Mouse (Mus musculus) adrenal gland, postnatal 10 days (tissue): ENCODE results near the gene Cped1. TPM values are rescaled to one million over a fixed set of nuclear protein-coding genes. Genes with fewer than 3 reads are reported as not detected.
"Not testable (repeated sequence)": the region's sequence is repeated elsewhere in the genome, so short reads cannot be mapped to it uniquely, and the experiment has no call there.

Experiments
- DNase-seq: peaks from one replicate; pipeline ENCODE4 v3.0.0; 2021; ENCODE audit warnings: mixed read lengths
- total RNA-seq, 2 experiments: library from RNA; stranded (reverse); gene quantifications; 2 replicates each; pipeline ENCODE4 v1.2.3; 2021

Gene Cped1
- total RNA-seq, 2 experiments from 2014 or later, result 25.6 to 27.2 TPM

- no peak for DNase-seq
Measured at GRCm38 (mm10) chr6:22086056-22086455, 100.3 kb downstream of the Cped1 start.

GRCm38 (mm10) chr6:22088346-22089064 lies 102.8 kb downstream of the Cped1 start:
- peak; percentile 67 for DNase-seq

- no peak for DNase-seq
Measured at GRCm38 (mm10) chr6:22091773-22092172, 106.1 kb downstream of the Cped1 start.

- DNase-seq, result no peak
Measured at GRCm38 (mm10) chr6:22093792-22094191, 108.1 kb downstream of the Cped1 start.

GRCm38 (mm10) chr6:22097709-22098108 lies 112.0 kb downstream of the Cped1 start:
- peak; percentile 63 for DNase-seq

GRCm38 (mm10) chr6:22099832-22100231 lies 114.1 kb downstream of the Cped1 start:
- DNase-seq, result no peak

GRCm38 (mm10) chr6:22101939-22102338 lies 116.2 kb downstream of the Cped1 start:
- peak; percentile 9 for DNase-seq

- DNase-seq, result no peak
Measured at GRCm38 (mm10) chr6:22102752-22103151, 117.0 kb downstream of the Cped1 start.

- no peak for DNase-seq
Measured at GRCm38 (mm10) chr6:22103713-22104112, 118.0 kb downstream of the Cped1 start.

- DNase-seq, result no peak
Measured at GRCm38 (mm10) chr6:22104211-22104610, 118.5 kb downstream of the Cped1 start.

- DNase-seq, result no peak
Measured at GRCm38 (mm10) chr6:22114079-22114478, 128.4 kb downstream of the Cped1 start.

- DNase-seq, result no peak
Measured at GRCm38 (mm10) chr6:22116679-22117078, 131.0 kb downstream of the Cped1 start.

GRCm38 (mm10) chr6:22122080-22122479 lies 136.4 kb downstream of the Cped1 start:
- peak; percentile 38 for DNase-seq

GRCm38 (mm10) chr6:22122693-22123092 lies 137.0 kb downstream of the Cped1 start:
- no peak for DNase-seq

GRCm38 (mm10) chr6:22123332-22123731 lies 137.6 kb downstream of the Cped1 start:
- DNase-seq, result no peak

- DNase-seq, result not testable (repeated sequence)
Measured at GRCm38 (mm10) chr6:22124575-22125330, 139.0 kb downstream of the Cped1 start.

- no peak for DNase-seq
Measured at GRCm38 (mm10) chr6:22135038-22135631, 149.4 kb downstream of the Cped1 start.

GRCm38 (mm10) chr6:22136805-22137204 lies 151.1 kb downstream of the Cped1 start:
- no peak for DNase-seq

- DNase-seq, result no peak
Measured at GRCm38 (mm10) chr6:22140786-22141185, 155.1 kb downstream of the Cped1 start.

- no peak for DNase-seq
Measured at GRCm38 (mm10) chr6:22147236-22147635, 161.5 kb downstream of the Cped1 start.

- DNase-seq, result no peak
Measured at GRCm38 (mm10) chr6:22148511-22148910, 162.8 kb downstream of the Cped1 start.

- peak; percentile 59 for DNase-seq
Measured at GRCm38 (mm10) chr6:22157461-22157860, 171.7 kb downstream of the Cped1 start.

GRCm38 (mm10) chr6:22161944-22162343 lies 176.2 kb downstream of the Cped1 start:
- no peak for DNase-seq
